Mouse (Mus musculus): ENCODE results near the gene Chka. TPM values are rescaled to one million over a fixed set of nuclear protein-coding genes. Genes with fewer than 3 reads are reported as not detected.

The Chka gene
- polyA plus RNA-seq, 1 experiment from 2014 or later: 53.0 TPM

- Histone ChIP-seq H3K4me2 (ENCODE audit: low read length) (no peak overlapping the region), H3K4me3 (replicated peaks; ENCODE audit: low read depth, low read length) (no peak overlapping the region), H3K9me3 (replicated peaks; ENCODE audit: low read length) (no peaks in the 10 kb centered on the region), H3K27ac (no peak overlapping the region), H3K27me3 (ENCODE audit: insufficient read depth, low read length) (no peaks in the 10 kb centered on the region), H3K9ac (ENCODE audit: low read depth, low read length) (no peak overlapping the region), H3K4me1 (replicated peaks; ENCODE audit: insufficient read depth, low read length) (no peaks in the 10 kb centered on the region), H3K36me3 (ENCODE audit: insufficient read depth, low read length) (peaks cover 58% of the 10 kb centered on the region)
- no peak for ATAC-seq (replicated peaks; ENCODE audit: low FRiP score, low read depth)
- no peak for TF ChIP-seq CTCF (IDR thresholded peaks at IDR 0.05; ENCODE audit: low read depth)
- no peak for DNase-seq (ENCODE audit: low spot score)
- 92% methylated on average over 5 of the region's 5 CpGs for WGBS
Measured at GRCm38 (mm10) chr19:3889096-3889495, 37.5 kb downstream of the Chka start.

DNA sequence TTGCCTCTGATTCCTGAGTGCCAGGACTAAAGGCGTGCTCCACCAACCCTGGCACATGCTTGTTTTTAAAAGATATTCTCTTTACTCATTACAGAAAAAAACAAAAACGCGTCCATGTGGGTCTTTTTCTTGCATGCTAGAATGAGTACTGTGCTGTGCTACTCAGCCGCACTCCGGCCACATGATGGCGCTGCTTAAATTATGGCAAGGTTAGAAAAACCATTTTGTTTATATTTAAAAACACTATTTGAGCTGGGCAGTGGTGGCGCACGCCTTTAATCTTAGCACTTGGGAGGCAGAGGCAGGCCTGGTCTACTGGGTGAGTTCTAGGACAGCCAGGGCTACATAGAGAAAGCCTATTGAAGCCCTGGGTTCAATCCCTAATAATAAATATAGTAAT is 38.6 kb downstream of the Chka start:
- H3K9me3 ChIP-seq (replicated peaks; ENCODE audit: low read length): no peaks in the 10 kb centered on the region
- H3K27ac ChIP-seq: no peak overlapping the region
- ATAC-seq (replicated peaks; ENCODE audit: low FRiP score, low read depth) (no peak), DNase-seq (ENCODE audit: low spot score) (peak; percentile 44)
- no peak overlapping the region for H3K4me2 ChIP-seq (ENCODE audit: low read length)
- peak; percentile 66 for TF ChIP-seq CTCF (IDR thresholded peaks at IDR 0.05; ENCODE audit: low read depth)
- peaks cover 65% of the 10 kb centered on the region for H3K36me3 ChIP-seq (ENCODE audit: insufficient read depth, low read length)
- no peak overlapping the region for H3K9ac ChIP-seq (ENCODE audit: low read depth, low read length)
- H3K4me3 ChIP-seq (replicated peaks; ENCODE audit: low read depth, low read length): no peak overlapping the region
- H3K4me1 ChIP-seq (replicated peaks; ENCODE audit: insufficient read depth, low read length): no peaks in the 10 kb centered on the region
- 76% methylated on average over 8 of the region's 8 CpGs for WGBS
- H3K27me3 ChIP-seq (ENCODE audit: insufficient read depth, low read length): no peaks in the 10 kb centered on the region

- H3K27ac ChIP-seq: no peak overlapping the region
- no peak for ATAC-seq (replicated peaks; ENCODE audit: low FRiP score, low read depth)
- H3K9me3 ChIP-seq (replicated peaks; ENCODE audit: low read length): no peaks in the 10 kb centered on the region
- no peak overlapping the region for H3K4me3 ChIP-seq (replicated peaks; ENCODE audit: low read depth, low read length)
- no peak overlapping the region for H3K9ac ChIP-seq (ENCODE audit: low read depth, low read length)
- no peak for DNase-seq (ENCODE audit: low spot score)
- H3K4me2 ChIP-seq (ENCODE audit: low read length): no peak overlapping the region
- H3K27me3 ChIP-seq (ENCODE audit: insufficient read depth, low read length): no peaks in the 10 kb centered on the region
- WGBS: 86% methylated on average over 4 of the region's 4 CpGs
- no peak for TF ChIP-seq CTCF (IDR thresholded peaks at IDR 0.05; ENCODE audit: low read depth)
- no peaks in the 10 kb centered on the region for H3K4me1 ChIP-seq (replicated peaks; ENCODE audit: insufficient read depth, low read length)
- H3K36me3 ChIP-seq (ENCODE audit: insufficient read depth, low read length): peaks cover 76% of the 10 kb centered on the region
Measured at GRCm38 (mm10) chr19:3893545-3894116, 42.1 kb downstream of the Chka start.

GRCm38 (mm10) chr19:3894294-3894693 is 42.7 kb downstream of the Chka start:
- no peak overlapping the region for H3K9ac ChIP-seq (ENCODE audit: low read depth, low read length)
- no peak overlapping the region for H3K4me3 ChIP-seq (replicated peaks; ENCODE audit: low read depth, low read length)
- no peak; the same call in 1 of the 2 replicates for ATAC-seq (replicated peaks; ENCODE audit: low FRiP score, low read depth)
- H3K27me3 ChIP-seq (ENCODE audit: insufficient read depth, low read length): no peaks in the 10 kb centered on the region
- TF ChIP-seq CTCF (IDR thresholded peaks at IDR 0.05; ENCODE audit: low read depth): no peak
- no peak overlapping the region for H3K27ac ChIP-seq
- DNase-seq (ENCODE audit: low spot score): no peak
- peaks cover 72% of the 10 kb centered on the region for H3K36me3 ChIP-seq (ENCODE audit: insufficient read depth, low read length)
- no peaks in the 10 kb centered on the region for H3K4me1 ChIP-seq (replicated peaks; ENCODE audit: insufficient read depth, low read length)
- H3K9me3 ChIP-seq (replicated peaks; ENCODE audit: low read length): no peaks in the 10 kb centered on the region
- WGBS: 86% methylated on average over 2 of the region's 2 CpGs
- H3K4me2 ChIP-seq (ENCODE audit: low read length): no peak overlapping the region

- no peaks in the 10 kb centered on the region for H3K9me3 ChIP-seq (replicated peaks; ENCODE audit: low read length)
- H3K9ac ChIP-seq (ENCODE audit: low read depth, low read length): no peak overlapping the region
- no peak overlapping the region for H3K27ac ChIP-seq
- H3K36me3 ChIP-seq (ENCODE audit: insufficient read depth, low read length): peaks cover 72% of the 10 kb centered on the region
- no peaks in the 10 kb centered on the region for H3K4me1 ChIP-seq (replicated peaks; ENCODE audit: insufficient read depth, low read length)
- H3K27me3 ChIP-seq (ENCODE audit: insufficient read depth, low read length): no peaks in the 10 kb centered on the region
- H3K4me2 ChIP-seq (ENCODE audit: low read length): no peak overlapping the region
- 45% methylated on average over 3 of the region's 3 CpGs for WGBS
- ATAC-seq (replicated peaks; ENCODE audit: low FRiP score, low read depth) (no peak), DNase-seq (ENCODE audit: low spot score) (no peak)
- no peak for TF ChIP-seq CTCF (IDR thresholded peaks at IDR 0.05; ENCODE audit: low read depth)
- no peak overlapping the region for H3K4me3 ChIP-seq (replicated peaks; ENCODE audit: low read depth, low read length)
Measured at GRCm38 (mm10) chr19:3895171-3895631, 43.6 kb downstream of the Chka start.

- no peaks in the 10 kb centered on the region for H3K9me3 ChIP-seq (replicated peaks; ENCODE audit: low read length)
- 90% methylated on average over 10 of the region's 10 CpGs for WGBS
- no peak overlapping the region for H3K4me2 ChIP-seq (ENCODE audit: low read length)
- TF ChIP-seq CTCF (IDR thresholded peaks at IDR 0.05; ENCODE audit: low read depth): no peak
- no peak overlapping the region for H3K27ac ChIP-seq
- no peaks in the 10 kb centered on the region for H3K27me3 ChIP-seq (ENCODE audit: insufficient read depth, low read length)
- no peak overlapping the region for H3K9ac ChIP-seq (ENCODE audit: low read depth, low read length)
- H3K36me3 ChIP-seq (ENCODE audit: insufficient read depth, low read length): peaks cover 63% of the 10 kb centered on the region
- no peak overlapping the region for H3K4me3 ChIP-seq (replicated peaks; ENCODE audit: low read depth, low read length)
- no peaks in the 10 kb centered on the region for H3K4me1 ChIP-seq (replicated peaks; ENCODE audit: insufficient read depth, low read length)
- DNase-seq (ENCODE audit: low spot score) (no peak), ATAC-seq (replicated peaks; ENCODE audit: low FRiP score, low read depth) (no peak)
Measured at GRCm38 (mm10) chr19:3896208-3896607, 44.6 kb downstream of the Chka start.

DNA sequence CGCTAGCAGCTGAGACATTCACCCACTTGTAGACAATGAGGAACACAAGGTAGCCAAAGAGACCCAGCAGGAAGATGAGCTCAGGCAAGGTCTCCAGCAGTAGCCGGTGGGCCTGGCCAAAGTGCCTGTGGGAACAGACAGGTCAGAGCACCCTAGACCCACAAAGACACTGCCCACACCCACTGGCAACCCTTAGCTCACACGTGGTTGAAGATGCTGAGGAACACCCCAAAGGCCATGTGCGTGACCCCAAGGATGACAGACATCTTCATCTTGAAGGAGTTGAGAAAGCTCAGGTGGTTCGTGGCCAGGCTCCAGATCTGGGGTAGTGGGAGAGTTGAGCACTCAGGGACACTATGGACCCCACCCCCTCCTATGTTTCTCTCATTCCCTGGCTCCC is 46.0 kb downstream of the Chka start:
- H3K27me3 ChIP-seq (ENCODE audit: insufficient read depth, low read length): no peaks in the 10 kb centered on the region
- DNase-seq (ENCODE audit: low spot score) (no peak), ATAC-seq (replicated peaks; ENCODE audit: low FRiP score, low read depth) (no peak)
- no peak for TF ChIP-seq CTCF (IDR thresholded peaks at IDR 0.05; ENCODE audit: low read depth)
- H3K9me3 ChIP-seq (replicated peaks; ENCODE audit: low read length): no peaks in the 10 kb centered on the region
- no peak overlapping the region for H3K4me2 ChIP-seq (ENCODE audit: low read length)
- no peaks in the 10 kb centered on the region for H3K4me1 ChIP-seq (replicated peaks; ENCODE audit: insufficient read depth, low read length)
- H3K9ac ChIP-seq (ENCODE audit: low read depth, low read length): no peak overlapping the region
- H3K36me3 ChIP-seq (ENCODE audit: insufficient read depth, low read length): peaks cover 67% of the 10 kb centered on the region
- WGBS: 92% methylated on average over 5 of the region's 5 CpGs
- H3K27ac ChIP-seq: no peak overlapping the region
- H3K4me3 ChIP-seq (replicated peaks; ENCODE audit: low read depth, low read length): no peak overlapping the region

Data from kidney, postnatal 0 days (tissue).